Mouse (Mus musculus) small intestine, adult 2 months (tissue): ENCODE results near the gene Atp8b2.

Experiments used
- CTCF ChIP-seq: fragments of 200-500 bp; IDR thresholded peaks from 2 replicates; pipeline ENCODE4 v1.5.1; 2012; ENCODE audit warnings: low read depth, mild to moderate bottlenecking, control low read depth, inconsistent platforms, low read length, moderate library complexity, mixed read lengths; ENCODE audit not compliant: insufficient replicate concordance, insufficient read length; ENCODE audit errors: extremely low read depth
- POLR2A ChIP-seq: fragments of 200-500 bp; IDR thresholded peaks from 2 replicates; pipeline ENCODE4 v1.6.1; 2012; ENCODE audit warnings: low read depth, mild to moderate bottlenecking, control low read depth, inconsistent platforms, low read length, moderate library complexity

DNA sequence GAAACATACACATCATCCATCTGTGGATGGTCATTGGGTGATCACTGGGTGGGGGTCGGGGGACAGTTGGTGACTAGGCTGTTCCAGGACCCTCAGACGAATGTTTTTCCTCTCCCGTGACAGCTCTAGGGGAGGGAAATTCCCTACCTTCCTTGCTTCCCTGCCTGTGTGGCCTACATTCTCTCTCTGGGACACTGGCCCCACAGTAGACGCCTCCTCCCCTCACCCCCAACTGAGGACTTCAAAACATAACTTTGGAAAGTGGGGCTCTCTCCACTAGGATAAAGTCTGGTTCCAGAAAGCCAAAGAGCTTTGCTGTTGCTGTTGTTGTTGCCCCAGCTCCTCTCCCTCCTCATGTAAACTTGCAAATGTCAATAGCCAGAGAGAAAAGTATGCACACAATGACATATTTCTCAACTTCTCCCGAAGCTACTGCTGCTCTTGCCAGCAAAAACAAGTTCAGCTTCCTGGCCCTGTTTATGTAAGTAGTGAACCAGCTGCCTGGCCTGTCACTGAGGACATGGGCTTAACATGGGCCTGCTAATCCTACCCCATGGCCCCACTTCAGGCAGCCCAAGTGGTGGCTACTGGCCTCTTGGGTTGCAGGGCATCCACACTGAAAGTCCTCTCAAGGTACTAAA is 64.3 kb downstream of the Atp8b2 start:
- TF ChIP-seq POLR2A (no peak), CTCF (no peak)
